Mouse (Mus musculus): ENCODE measurements around the gene Tspyl4.
"Not testable (repeated sequence)": the region's sequence is repeated elsewhere in the genome, so short reads cannot be mapped to it uniquely, and the experiment has no call there.

Tspyl4 gene

DNA sequence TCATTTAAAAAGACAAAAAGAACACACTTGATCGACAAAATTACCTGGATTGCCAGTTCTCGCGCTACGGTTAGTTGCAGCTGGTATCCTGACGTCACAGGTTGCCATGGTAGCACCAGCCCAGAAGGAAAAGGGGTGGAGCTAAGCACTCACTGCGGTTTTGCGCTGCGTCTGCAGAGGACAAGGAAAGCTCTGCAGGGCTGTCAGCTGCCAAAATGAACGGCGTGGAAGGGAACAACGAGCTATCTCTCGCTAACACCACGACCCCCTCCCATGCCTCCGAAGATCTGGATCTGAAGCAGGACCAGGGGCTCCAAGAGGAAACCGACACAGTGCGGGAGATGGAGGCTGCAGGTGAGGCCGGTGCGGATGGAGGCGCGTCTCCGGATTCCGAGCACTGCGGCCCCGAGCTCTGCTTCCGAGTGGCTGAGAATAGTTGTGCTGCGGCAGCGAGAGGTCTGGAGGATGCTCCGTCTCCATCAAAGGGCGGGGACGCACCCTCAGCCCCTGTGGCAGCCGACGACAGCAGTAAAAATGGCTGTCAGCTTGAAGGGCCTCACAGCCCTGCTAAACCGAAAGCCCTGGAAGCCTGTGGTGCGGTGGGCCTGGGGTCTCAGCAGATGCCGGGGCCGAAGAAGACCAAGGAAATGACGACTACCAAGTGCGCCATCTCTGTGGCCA lies at the start of gene Tspyl4:
TSS of gene Tspyl4 (plus strand) at position 144 of the 681 bp plus-strand sequence.
- DNase-seq (ENCODE audit: low spot score in 2 of 2), result peak; percentile 71 to 84

DNA sequence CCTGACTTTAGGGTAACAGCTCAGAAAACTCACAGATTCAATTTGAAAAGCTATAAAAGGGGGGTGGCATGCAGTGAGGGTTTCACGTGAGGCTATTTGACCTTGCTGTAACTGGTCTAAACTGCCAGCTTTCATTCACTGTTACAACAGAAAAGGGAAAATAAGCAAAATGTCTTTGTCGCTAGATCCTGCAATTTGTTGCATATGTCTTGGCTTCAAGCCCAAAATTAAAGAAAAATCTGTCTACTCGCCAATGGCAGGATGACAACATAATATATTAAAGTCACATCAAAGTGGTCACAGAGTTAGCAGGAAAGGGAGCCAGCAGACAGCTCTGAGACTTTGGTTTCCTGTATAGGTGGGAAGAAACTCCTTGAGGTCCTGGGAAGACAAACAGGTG lies 49.5 kb upstream of the Tspyl4 start:
- DNase-seq (ENCODE audit: low spot score in 2 of 2), result no peak

DNA sequence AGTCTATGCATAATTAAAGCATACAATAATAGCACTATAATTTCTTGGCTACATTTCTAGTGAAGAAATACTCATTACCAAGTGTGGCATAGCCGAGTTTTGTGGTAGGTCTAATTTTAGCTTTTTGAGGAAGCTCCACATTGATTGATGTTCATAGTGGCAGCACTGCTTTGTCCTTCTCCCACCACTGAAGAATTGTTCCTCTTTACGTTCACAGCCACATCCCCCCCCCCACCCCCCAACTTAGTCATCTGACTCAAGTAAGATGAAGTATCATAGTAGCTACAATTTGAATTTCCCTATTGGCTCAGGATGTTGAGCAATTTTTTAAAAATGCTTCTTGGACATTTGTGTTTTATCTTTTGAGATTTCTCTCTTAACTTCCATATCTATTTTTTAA lies 47.6 kb upstream of the Tspyl4 start:
- DNase-seq (ENCODE audit: low spot score in 2 of 2), result no peak

DNA sequence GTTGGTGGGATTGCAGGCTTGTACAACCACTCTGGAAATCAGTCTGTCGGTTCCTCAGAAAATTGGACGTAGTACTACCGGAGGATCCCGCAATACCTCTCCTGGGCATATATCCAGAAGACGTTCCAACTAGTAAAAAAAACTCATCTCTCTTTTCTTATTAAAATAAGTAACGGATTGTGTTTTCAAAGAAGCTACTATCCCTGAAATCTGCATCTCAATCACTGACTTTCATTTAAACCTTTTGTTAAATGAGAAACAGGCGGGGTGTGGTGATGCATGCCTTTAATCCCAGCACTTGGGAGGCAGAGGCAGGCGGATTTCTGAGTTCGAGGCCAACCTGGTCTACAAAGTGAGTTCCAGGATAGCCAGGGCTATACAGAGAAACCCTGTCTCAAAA lies 44.4 kb upstream of the Tspyl4 start:
- DNase-seq (ENCODE audit: low spot score in 2 of 2), result not testable (repeated sequence)

DNA sequence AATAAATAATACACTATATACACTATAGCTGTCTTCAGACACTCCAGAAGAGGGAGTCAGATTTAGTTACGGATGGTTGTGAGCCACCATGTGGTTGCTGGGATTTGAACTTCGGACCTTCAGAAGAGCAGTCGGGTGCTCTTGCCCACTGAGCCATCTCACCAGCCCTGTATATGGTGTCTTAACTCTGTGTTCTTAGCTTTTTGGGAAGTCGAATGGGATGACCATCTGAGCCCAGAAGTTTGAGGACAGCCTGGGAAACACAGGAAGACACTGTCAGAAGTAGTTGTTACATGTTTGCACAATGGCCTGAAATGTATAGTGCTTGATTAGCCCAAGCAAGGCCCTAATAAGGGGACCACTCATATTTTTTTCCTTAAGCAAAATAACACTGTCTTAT lies 32.1 kb upstream of the Tspyl4 start:
- no peak for DNase-seq (ENCODE audit: low spot score in 2 of 2)

DNA sequence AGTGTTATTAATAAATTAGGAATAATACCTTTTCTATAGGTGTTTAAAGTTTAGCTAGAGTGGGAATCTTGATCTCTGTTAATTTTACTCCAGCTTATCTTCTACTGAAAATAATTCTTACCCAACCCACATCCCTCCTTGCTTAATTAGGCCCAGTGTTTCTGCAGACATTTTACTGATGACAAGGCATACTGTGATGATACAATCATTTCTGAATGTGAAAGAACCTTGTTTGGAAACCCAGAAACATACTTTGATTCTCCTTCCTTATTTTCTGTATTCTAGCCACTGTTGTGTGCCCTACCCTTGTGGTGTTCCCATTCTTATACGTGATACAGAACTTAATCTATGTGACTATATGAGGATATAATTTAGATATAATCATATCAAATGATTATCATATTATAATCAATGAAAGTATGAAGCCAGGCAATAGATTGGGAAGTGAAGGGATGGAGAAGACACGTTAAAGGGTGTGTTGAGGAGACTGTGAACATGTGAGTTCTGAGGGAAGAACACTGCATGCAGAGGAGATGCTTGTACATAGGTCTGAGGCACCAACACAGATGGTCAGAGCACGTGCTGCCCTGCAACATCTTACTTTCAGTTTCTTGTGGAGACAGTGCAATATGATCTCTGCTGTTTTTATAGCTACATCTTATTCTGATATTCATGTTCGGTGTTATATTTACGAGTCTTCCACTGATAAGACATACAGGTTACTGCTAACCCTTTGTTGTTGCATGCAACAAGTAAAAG lies 29.8 kb upstream of the Tspyl4 start:
- DNase-seq (ENCODE audit: low spot score in 2 of 2), result no peak

DNA sequence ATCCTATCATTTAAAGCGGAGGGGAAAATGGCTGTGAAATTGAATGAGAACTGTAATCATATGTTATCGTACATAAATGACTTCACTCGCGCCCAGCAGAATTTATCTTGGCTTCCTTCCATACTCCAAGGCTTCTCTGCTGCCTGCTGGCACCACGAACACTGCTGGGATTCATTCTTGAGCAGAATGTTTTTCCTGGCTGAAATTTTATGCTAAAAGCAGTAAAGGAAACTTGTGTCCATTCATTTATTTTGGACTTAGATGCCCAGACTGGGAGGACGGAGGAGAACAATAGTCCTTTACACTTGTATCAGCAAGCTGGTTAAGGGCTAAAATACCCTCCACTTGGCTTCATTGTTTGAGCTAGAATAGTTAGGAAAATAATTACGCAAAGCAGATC lies 25.6 kb upstream of the Tspyl4 start:
- no peak for DNase-seq (ENCODE audit: low spot score in 2 of 2)

DNA sequence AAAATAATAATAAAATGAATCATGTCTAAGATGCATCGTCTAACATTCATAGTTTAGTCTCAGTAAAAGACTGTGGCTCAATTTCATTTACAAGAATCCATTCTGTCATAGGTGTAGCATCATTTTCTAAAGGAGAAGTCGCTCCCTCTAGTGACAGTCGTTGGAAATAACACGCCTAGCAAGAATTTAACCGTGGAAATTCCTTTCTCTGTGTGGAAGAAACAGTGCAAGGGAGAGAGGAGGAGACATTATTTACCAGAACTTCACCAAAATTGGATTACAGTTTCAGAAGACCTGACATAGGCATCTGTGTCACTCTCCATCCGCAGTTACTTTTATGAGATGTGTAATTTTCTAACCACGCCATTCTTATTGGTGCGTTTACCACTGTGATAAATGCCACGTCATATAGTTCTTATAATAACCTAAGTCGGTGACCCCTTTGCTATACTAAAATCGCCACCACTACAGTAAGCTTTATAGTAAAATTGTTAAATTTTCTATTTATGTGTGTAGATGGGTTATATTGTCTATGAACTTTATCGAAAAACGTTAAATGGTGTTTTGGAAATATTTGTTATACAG lies 16.6 kb upstream of the Tspyl4 start:
- DNase-seq (ENCODE audit: low spot score in 2 of 2), result no peak

DNA sequence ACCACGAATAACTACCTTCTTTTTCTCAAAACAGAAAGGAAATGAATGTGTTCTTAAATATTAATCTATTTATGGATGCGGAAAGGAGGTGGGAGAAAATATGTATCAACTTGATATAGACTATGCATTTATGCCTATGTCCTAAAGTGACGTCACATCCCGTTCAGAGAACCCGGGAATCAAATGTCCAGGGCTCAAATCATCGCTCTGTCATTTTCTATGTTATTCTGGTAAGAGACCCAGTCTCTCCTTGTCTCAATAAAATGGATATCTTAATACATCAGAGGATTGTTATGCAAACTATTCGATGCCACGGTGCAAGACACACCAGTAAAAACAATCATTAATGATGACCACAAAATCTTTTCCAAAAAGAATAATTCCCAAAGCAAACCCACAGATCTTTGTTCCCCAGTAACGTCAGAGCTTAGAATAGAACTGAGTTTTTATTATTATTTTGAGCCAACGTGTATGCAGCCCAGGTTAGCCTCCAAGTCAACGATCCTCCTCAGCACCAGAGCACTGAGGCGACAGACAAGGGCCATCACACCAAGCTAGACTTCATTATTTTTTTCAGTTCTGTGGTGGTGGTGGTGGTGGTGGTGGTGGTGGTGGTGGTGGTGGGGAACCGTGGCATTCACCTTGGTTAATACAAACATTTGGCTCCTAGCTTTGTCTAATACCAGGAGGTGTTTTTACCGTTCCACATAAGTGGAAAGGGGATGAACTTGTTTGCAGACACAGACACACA lies 15.9 kb upstream of the Tspyl4 start:
- DNase-seq (ENCODE audit: low spot score in 2 of 2), result no peak

DNA sequence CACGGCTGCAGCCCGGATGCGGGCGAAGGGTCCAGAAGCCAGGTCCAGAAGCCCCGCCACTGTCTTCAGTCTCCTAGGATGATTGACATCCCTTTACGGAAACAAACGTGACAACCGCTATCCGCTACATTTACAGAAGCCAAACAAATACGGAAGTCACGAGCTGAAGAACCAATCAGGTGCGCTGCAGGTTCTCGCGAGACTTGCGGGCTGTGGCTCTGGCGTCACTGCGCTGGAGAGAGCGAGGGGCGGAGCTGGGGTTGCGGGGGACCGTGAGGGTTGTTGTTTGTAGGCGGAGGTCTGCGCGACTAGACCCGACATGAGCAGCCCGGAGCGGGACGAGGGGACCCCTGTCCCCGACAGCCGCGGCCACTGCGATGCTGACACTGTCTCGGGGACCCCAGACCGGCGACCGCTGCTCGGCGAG lies 15.3 kb upstream of the Tspyl4 start, which contains the start of gene Tspyl1:
TSS of gene Tspyl1 (plus strand) at position 229 of the 427 bp plus-strand sequence.
- DNase-seq (ENCODE audit: low spot score in 2 of 2), result peak; percentile 97

DNA sequence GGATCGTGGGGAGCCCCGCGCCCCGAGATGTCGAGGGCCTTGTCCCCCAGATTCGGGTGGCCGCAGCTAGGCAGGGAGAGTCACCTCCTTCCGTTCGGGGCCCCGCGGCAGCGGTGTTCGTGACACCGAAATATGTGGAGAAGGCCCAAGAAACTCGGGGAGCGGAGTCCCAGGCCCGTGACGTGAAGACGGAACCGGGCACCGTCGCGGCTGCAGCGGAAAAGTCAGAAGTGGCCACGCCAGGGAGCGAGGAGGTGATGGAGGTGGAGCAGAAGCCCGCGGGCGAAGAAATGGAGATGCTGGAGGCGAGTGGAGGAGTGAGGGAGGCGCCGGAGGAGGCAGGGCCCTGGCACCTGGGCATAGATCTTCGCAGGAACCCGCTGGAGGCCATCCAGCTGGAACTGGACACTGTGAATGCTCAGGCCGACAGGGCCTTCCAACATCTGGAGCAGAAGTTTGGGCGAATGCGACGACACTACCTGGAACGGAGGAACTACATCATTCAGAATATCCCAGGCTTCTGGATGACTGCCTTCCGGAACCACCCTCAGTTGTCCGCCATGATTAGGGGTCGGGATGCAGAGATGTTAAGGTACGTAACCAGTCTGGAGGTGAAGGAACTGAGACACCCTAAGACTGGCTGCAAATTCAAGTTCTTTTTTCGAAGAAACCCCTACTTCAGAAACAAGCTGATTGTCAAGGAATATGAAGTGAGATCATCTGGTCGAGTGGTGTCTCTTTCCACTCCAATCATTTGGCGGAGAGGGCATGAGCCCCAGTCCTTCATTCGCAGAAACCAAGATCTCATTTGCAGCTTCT lies 14.6 kb upstream of the Tspyl4 start:
- DNase-seq (ENCODE audit: low spot score in 2 of 2), result peak in 1 of 2 experiments; percentile 42

DNA sequence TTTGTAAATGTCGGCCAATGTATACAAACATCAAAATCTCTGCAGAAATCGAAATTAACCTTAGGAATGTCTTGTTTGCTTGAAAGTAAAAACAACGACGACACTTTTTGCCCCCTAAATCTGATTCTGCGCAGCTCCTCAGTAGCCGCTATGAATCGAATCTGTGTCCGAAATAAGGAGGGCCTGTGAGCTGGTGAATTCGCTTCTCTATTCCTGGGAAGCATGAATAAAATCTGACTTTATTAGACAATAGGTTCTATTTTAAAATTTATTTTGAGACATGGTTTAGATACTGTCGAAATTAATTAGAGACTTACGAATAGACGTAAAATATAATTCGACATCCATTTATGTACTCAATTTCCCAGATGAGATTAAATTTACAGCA lies 337 bp upstream of the Tspyl4 start:
- DNase-seq (ENCODE audit: low spot score in 2 of 2), result no peak

DNA sequence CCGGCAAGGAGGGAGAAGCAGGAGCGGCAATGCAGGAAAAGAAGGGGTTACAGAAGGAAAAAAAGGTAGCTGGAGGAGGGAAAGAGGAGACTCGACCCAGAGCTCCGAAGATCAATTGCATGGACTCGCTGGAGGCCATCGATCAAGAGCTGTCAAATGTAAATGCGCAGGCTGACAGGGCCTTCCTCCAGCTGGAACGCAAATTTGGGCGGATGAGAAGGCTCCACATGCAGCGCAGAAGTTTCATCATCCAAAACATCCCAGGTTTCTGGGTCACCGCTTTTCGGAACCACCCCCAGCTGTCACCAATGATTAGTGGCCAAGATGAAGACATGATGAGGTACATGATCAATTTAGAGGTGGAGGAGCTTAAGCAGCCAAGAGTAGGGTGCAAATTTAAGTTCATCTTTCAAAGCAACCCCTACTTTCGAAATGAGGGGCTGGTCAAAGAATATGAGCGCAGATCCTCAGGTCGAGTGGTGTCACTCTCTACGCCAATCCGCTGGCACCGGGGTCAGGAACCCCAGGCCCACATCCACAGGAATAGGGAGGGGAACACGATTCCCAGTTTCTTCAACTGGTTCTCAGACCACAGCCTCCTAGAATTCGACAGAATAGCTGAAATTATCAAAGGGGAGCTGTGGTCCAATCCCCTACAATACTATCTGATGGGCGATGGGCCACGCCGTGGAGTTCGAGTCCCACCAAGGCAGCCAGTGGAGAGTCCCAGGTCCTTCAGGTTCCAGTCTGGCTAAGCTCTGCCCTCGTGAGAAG lies 925 bp downstream of the Tspyl4 start:
- no peak for DNase-seq (ENCODE audit: low spot score in 2 of 2)

DNA sequence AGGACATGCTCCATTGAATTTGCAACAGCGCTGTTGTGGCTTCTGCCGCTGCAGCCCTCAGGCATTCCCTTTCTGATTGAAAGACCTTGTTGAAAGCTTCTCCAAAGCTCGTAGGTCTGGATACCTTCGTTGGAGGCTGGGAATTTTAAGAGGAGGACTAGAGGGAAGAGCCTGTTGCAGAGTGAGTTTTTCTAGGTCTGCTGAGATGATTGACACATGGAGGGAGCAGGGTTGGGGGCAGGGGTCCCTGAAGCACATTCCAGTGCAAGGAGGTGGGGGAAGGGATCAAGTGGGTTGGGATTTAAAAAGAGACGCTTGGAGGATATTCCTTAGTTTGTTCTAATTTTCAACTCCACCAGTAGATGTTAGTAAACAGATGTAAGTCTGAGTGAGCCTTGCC lies 3.1 kb downstream of the Tspyl4 start:
- DNase-seq (ENCODE audit: low spot score in 2 of 2), result no peak

DNA sequence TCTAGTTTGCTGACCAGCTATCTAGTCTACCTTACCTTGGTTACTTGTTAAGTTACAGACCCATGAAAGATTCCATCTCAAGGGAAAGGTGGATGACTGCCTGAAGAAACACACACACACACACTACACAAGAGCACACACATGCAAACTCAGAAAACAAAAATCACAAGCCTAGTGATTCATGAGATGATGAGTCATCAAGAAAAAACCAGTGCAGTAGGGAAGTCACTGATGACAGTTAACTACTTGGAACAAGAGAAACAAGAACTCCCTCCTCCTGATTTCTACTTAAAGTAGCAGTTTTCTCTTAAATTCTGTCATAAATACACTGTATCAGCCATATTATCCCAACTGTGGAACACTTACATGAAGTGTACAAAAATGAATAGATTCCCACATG lies 9.8 kb downstream of the Tspyl4 start:
- DNase-seq (ENCODE audit: low spot score in 2 of 2), result no peak

DNA sequence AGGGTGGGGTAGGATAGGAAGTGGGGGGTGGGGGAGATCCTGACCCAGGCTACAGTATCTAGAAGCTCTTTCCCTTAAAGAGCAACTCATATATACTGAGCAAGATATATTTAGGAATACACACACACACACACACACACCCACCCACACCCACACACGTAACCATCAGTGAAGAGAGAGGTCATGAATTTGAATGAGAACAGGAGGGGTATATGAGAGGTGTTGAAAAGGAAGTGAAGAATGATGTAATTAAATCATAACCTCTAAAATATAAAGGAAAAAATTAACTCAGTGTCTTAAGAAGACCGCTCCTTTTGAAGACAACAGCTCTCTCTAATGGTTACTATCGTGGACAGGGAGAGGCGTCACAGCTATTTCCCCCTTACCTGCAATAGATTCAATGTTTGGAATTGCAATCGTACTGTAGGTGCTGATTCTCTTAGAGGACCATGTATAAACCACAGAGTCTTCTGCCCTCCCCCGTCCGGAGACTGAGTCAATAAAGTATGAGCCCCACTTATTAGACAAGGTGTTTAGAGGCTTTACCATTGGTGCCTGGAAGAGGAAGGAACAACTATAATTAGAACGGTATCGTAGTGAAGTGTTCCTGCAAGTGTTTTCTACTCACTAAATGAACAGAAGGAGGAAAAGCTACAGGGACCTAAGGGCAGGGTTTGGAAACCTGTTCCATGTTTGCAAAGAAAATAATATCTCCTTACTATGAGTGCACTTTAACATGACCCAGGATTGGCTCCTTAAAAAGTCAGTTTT lies 12.9 kb downstream of the Tspyl4 start:
- no peak for DNase-seq (ENCODE audit: low spot score in 2 of 2)

DNA sequence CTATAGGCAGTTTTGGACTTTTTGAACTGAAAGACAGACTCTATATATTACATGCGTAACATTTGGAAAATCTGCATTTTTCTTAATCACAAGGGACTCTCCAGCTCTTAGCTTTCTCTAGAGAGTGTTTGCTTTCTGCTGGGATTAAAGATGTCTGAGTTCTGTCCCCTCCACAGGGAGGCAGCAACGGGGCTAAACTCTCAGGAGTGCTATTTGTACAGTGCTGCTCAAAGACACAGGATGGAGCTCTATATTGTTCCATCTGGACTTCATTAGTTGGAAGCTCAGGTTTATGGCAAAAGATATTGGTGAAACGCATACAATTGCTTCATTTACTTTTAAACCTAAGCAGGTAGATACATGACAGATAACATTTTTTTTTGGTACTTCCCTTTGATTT lies 15.3 kb downstream of the Tspyl4 start:
- DNase-seq (ENCODE audit: low spot score in 2 of 2), result no peak

DNA sequence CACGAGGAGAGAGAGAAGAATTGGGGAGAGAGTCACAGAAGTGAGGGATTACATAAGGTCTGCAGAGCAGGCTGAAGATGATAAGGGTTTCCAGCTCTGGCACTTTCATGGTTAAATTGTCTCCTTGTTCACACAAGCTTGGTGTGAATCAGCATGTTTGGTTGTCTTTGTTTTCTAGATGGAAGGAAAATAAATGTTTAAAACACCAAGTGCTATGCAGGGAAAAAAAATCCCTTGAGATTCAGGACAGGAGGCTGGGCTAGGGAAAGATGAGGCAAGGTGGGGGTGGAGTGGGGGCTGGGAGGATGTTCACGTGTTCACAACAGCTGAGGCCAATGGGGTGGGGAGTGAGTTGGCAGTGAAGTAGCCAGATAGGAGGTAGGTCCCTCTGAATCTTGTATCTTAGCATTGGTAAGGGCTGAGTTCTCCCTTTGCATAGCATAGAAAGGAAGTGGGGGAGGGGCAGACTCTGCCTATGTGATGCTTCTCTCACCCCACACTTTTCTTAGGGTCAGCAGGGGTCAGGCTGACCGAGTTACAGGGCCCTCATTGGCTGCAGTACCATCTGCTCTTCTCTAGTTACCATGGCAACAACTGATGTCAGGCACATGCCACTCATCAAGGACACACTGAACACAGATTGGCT lies 19.5 kb downstream of the Tspyl4 start:
- no peak for DNase-seq (ENCODE audit: low spot score in 2 of 2)

DNA sequence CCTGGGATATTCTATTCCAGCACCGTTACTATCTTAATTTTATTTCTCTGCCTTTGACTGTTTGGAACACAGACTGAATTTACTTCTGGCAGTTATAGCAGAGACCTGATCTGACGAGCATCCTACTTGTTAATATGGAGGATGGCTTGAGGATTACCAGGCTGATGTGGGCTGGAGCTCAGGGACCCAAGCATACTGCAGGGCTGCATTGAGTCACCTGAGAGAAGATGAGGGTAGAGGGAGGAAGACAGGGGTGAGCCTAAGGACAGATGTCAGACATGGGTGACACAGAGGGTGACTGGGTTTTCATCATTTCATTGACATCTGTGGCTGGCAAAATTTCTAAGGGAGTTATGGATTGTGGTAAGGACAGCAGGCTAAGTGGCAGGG lies 20.0 kb downstream of the Tspyl4 start:
- no peak for DNase-seq (ENCODE audit: low spot score in 2 of 2)

Measured in urinary bladder, adult 18-20 months (tissue).